Mouse (Mus musculus) ES-E14 (cell line): ENCODE measurements at regions not wholly inside any gene's neighbourhood (a gene's known extent, or its start where the extent isn't known, plus 50 kb on each side); places are given as distances from the start of the nearest gene placed in this dataset.

Source experiments
- CHD2 ChIP-seq: IDR thresholded peaks from 2 replicates; pipeline ENCODE4 v1.6.1; 2014; ENCODE audit warnings: mild to moderate bottlenecking, low read depth, low read length, inconsistent platforms
- MAFK ChIP-seq: IDR thresholded peaks from 2 replicates; pipeline ENCODE4 v1.6.1; 2014; ENCODE audit warnings: mild to moderate bottlenecking, low read depth, low read length, inconsistent platforms; ENCODE audit not compliant: insufficient read depth
- ZNF384 ChIP-seq: IDR thresholded peaks from 2 replicates; pipeline ENCODE4 v1.6.1; 2012; ENCODE audit warnings: low read depth, low read length, inconsistent platforms

- no peak for TF ChIP-seq CHD2
- TF ChIP-seq MAFK, result no peak
- TF ChIP-seq ZNF384, result no peak
Measured at GRCm38 (mm10) chr16:58013557-58013956, 259.0 kb upstream of the Col8a1 start.
